Mouse (Mus musculus) Patski (cell line): Measurements from ENCODE around the gene Nfasc. TPM values are rescaled to one million over a fixed set of nuclear protein-coding genes. Genes with fewer than 3 reads are reported as not detected.

Experiments
- ATAC-seq: fragments of 100-300 bp; one replicate; pipeline ENCODE4 v1.8.0; 2021
- CTCF ChIA-PET: fragments of 350-600 bp; sonication (Branson Sonifier 250); formaldehyde crosslinking; loops from one replicate; lab custom pipeline; 2022; ENCODE audit warnings: inconsistent platforms; lab: Charles Lee
- POLR2A ChIA-PET: fragments of 350-600 bp; sonication (Branson Sonifier 250); formaldehyde crosslinking; loops from one replicate; lab custom pipeline; 2022; ENCODE audit warnings: antibody characterized with exemption, inconsistent platforms; lab: Charles Lee
- DNase-seq: peaks from one replicate; pipeline ENCODE4 v3.0.0-alpha.2; 2011; ENCODE audit warnings: low read depth, low spot score
- H3K27me3 ChIP-seq: fragments of 371-371 bp; one replicate; pipeline ENCODE4 v1.5.1; 2021
- CTCF ChIP-seq: fragments of 100-300 bp; IDR thresholded peaks from one replicate; pipeline ENCODE4 v1.5.1; 2021
- in situ Hi-C: fragments of 300-500 bp; cut with MboI; formaldehyde crosslinking; loops from 3 replicates; pipeline ENCODE4 v1.11.1; 2018; ENCODE audit warnings: low pct_unique_long_range_greater_than_20kb, mixed read lengths
- polyA plus RNA-seq: library from polyadenylated mRNA; unstranded; gene quantifications from one replicate; pipeline ENCODE4 v1.2.3, GENCODE M21; 2021

The Nfasc gene
- polyA plus RNA-seq = not detected

DNA sequence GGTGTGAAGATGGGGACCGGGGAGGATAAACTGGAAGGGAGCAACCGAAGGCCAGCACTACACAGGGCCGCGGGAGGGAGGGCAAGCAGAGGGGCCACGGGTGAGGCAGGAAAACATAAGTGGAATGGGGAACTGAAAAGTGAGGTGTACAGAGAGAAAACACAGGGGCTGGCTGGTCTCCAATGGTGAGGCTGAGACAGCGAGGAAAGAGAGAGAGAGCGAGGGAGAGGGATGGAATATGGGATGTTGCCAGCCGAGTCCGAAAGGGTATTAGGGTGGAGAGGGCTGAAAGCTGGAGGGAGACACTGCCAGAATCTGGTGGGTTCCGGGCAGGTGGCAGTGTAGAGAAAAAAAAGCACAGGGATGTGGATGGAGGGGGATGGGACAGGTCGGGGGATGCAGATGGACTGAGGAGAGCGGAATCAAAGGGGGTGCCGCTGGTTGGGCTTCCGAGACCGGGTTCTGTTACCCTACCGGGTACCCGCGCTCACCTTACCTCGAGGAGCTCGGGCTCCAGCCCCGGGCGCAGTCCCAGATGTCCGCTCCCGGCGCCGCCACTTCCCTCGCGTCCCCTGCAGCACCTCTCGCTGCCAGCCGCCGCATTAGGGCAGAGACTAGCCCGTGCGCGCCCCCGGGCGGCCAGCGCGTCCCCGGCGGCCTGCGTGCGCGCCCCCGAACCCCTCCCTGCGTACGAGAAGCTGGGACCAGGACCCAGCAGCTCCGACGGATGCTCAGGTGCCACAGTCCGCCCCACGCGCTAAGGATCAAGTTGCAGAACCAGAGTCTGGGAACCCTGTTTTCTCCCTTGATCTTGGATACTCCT, at the start of gene Nfasc:
Nfasc (minus strand) TSS at position 623 of the 823 bp plus-strand sequence.
- ATAC-seq (no peak), DNase-seq (no peak)
- in situ Hi-C loops = no loop called here
- H3K27me3 ChIP-seq = peaks cover 75% of the 10 kb centered on the region
- CTCF ChIA-PET = no interaction called here
- no peak for TF ChIP-seq CTCF
- POLR2A ChIA-PET = no interaction called here

DNA sequence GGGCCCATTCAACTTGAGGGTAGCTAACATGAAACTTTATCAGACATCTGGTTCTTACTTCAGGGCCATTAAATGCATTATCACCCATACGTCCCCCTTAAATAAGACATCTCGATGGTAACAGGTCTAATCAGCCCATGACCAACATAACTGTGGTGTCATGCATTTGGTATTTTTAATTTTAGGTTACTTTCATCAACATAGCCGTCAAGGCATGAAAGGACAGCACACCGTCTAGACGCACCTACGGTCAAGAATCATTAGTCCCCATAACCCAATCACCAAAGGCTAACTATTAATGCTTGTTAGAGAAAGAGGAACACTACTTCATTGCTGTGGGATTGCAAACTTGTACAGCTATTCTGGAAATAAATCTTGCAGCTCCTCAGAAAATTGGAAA, 49.5 kb upstream of the Nfasc start:
- peaks cover 36% of the 10 kb centered on the region for H3K27me3 ChIP-seq
- CTCF ChIA-PET = no interaction called here
- DNase-seq = peak; percentile 6
- POLR2A ChIA-PET = no interaction called here
- peak; percentile 96 for ATAC-seq
- no peak for TF ChIP-seq CTCF
- in situ Hi-C loops = no loop called here

DNA sequence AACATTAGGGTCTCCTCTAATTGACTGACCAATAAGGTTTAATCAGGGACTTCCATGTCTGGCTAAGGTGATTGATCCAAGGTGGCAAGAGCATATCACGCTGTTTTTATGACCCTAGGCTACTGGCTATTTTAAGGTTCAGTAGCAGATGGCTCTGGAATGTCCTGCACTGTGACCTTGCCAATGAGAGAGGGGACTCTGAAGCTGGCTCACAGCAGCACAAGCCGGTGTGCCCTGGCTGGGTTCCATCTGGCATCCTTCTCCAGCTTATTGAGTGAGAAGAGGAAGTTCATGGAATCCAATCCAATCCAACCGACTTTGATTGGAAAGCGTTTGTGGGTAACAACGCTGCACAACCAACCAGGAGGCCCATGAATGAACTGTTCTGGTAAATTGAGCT, 45.3 kb upstream of the Nfasc start:
- ChIA-PET CTCF (no interaction called here), POLR2A (no interaction called here)
- DNase-seq = no peak
- ATAC-seq = no peak
- no peak for TF ChIP-seq CTCF
- peaks cover 55% of the 10 kb centered on the region for H3K27me3 ChIP-seq
- in situ Hi-C loops = no loop called here

DNA sequence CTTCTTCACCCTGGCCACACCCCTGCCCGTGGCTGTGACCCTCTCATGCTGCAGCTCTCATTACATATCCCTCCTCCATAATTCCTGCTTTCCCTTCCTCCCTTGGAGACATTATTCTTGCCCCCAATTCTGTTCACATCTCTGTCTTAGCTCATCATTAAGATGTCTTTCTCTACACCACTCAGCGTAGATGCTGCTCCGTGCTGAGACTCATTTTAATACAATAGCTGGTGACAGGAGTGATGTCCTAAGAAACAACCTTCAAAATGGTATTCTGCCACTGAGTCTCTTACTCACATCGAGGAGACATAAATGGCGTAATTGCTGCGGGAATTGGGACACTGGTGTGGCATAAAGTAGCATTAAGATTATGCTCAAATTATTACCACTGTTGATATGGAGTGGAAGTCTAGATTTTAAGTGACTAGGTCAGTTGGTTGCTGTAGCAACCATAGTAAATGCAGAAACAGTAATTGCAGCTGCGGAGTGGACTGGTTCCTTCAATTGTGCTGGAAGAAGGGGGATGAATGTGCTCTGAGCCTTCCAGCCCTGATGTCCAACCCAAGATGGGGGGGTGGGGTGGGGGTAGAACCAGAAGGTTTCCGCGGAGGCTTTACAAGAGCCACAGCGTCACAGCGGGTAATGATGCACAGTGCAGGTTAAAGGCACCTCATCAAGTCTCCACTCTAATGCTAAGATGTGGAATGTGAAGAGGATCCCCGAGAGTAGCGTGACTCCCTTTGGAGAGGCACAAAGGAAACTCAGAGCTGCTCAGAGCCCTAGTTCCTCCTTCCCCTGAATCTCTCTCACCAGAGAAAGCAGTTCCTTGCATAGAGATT, 40.2 kb upstream of the Nfasc start:
- in situ Hi-C loops = no loop called here
- ChIA-PET CTCF (interaction anchor here (1.6 kb wide), 1 partner anchor 11 kb away, joined by 5 read pairs; no protein-coding TSS in a partner anchor), POLR2A (no interaction called here)
- H3K27me3 ChIP-seq = peaks cover 42% of the 10 kb centered on the region
- no peak for TF ChIP-seq CTCF
- ATAC-seq = no peak
- no peak for DNase-seq

DNA sequence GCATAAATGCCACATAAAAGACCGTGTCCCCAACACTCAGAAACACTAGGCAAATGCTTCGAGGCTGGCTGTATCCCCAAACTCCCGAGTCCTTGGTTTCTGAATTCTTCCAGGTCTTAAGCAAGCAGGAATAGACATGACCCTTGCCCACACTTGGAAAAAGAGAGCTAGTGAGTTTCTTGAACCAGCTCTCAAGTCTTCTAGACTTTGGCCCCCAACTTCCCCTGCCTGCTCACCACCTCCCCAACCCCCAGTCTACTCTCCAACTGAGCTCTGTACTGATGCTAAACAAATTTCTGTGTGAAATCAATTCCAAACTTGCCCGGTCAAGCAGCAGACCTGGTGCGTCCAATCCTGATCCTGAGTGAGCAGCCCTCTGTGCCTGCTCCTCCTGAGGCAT, 39.4 kb upstream of the Nfasc start:
- DNase-seq = no peak
- CTCF ChIA-PET = interaction anchor here (1.6 kb wide), 1 partner anchor 10 kb away, joined by 5 read pairs; no protein-coding TSS in a partner anchor
- no peak for ATAC-seq
- H3K27me3 ChIP-seq = peaks cover 34% of the 10 kb centered on the region
- no peak for TF ChIP-seq CTCF
- POLR2A ChIA-PET = no interaction called here
- in situ Hi-C loops = no loop called here

DNA sequence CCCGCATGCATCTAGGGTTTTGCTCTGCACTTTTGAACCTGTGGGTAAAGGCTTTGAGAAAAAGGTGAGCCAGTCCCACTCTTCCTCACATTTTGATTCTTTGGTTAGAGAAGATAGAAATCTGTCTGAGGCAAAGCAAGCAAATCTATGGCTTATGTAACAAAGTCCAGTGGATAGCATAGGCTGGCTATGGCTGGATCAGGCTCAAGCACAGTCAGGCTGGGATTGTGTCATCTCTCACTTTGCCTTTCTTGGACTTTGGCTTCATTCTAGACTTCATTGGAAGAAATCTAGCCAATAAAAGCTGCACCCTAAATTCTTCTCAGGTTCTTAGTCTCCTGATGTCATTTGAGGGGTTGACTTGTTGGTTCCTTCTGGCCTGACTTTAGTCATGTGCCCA, 38.7 kb upstream of the Nfasc start:
- TF ChIP-seq CTCF = no peak
- ChIA-PET POLR2A (no interaction called here), CTCF (interaction anchor here (1.6 kb wide), 1 partner anchor 9 kb away, joined by 5 read pairs; no protein-coding TSS in a partner anchor)
- ATAC-seq (no peak), DNase-seq (no peak)
- in situ Hi-C loops = no loop called here
- H3K27me3 ChIP-seq = peaks cover 30% of the 10 kb centered on the region

DNA sequence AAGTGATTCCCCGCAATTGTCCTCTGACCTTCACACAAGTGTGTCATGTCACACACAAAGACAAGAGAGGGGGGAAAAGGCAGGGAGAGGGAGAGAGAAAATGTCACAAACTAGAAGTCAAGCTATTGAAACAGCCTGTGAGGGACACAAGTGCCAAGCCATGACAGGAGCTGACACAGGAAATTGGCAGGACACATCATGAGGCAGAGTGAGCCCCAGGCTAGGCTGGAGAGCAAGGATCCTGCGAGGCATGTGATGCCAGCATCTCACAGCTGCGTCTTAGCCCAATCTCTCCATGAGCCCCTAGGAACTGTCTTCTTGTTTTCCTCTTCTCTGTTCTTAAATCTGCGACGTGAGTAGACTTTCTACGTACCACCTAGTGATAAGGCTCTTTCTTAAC, 33.4 kb upstream of the Nfasc start:
- DNase-seq (no peak), ATAC-seq (no peak)
- TF ChIP-seq CTCF = no peak
- ChIA-PET CTCF (no interaction called here), POLR2A (no interaction called here)
- H3K27me3 ChIP-seq = peaks cover 26% of the 10 kb centered on the region
- in situ Hi-C loops = loop anchor here (25.0 kb wide), 1 partner anchor 337 kb away; no protein-coding TSS in a partner anchor

DNA sequence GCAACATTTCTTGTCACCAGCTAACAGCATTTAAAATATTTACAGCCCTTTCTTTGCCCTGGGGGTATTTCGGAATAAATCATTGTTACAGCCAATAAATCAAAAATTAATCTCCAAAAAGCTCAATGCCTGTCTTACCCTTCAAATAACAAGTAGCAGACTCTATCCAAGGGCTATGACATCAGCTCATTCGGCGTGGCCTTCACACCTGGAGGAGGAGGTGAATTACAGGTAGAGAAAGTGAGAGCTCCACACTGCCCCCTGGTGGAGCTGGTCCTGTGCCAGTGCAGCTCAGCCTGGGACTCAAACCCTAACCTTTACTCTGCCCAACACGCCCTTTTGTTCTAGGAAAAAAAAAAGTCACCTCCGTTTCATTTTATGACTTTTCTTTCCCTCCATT, 29.8 kb upstream of the Nfasc start:
- no peak for DNase-seq
- in situ Hi-C loops = loop anchor here (25.0 kb wide), 1 partner anchor 341 kb away; no protein-coding TSS in a partner anchor
- POLR2A ChIA-PET = no interaction called here
- peaks cover 20% of the 10 kb centered on the region for H3K27me3 ChIP-seq
- ATAC-seq = no peak
- CTCF ChIA-PET = interaction anchor here (1.2 kb wide), 1 partner anchor 10 kb away, joined by 5 read pairs; no protein-coding TSS in a partner anchor
- TF ChIP-seq CTCF = peak; percentile 50

DNA sequence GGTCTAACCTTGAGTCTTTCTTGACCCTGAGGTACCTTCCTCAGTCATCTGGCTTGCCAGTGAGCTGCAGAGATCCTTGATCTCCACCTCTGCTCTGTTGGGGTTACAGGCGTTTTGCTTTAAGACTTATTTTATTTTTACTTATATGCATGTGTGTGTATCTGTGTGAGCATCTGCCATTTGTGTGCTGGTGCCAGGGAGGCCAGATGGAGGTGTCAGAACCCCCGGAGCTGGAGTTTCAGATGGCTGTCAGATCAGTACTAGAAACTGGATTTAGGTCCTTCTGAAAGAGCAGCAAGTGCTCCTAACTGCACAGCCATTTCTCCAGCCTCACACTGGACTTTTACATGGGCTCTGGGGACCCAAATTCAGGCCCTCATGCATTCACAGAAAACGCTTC, 28.0 kb upstream of the Nfasc start:
- H3K27me3 ChIP-seq = peaks cover 16% of the 10 kb centered on the region
- in situ Hi-C loops = loop anchor here (25.0 kb wide), 1 partner anchor 343 kb away; no protein-coding TSS in a partner anchor

DNA sequence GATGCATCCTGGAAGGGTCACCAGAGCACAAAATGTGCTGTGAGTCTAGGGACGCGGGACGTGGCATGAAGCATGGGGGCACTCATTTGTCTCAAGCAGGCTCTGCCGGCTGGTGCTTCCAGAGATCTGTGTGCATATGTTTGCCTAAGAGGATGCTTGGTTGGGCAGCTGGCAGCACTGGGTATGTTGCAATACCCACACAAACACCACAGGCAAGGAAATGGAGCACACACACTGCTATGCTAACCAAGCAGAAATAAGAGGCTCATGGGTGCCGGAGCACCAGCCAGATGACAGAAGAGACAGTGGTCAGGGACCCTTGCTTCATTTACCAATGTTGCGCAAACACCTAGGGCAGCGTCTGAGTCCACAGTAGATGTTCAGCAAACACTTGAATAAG, 25.8 kb upstream of the Nfasc start:
- no peak for TF ChIP-seq CTCF
- ATAC-seq (no peak), DNase-seq (no peak)
- in situ Hi-C loops = loop anchor here (25.0 kb wide), 1 partner anchor 345 kb away; no protein-coding TSS in a partner anchor
- CTCF ChIA-PET = no interaction called here
- POLR2A ChIA-PET = no interaction called here
- peaks cover 3% of the 10 kb centered on the region for H3K27me3 ChIP-seq

More for the DNA sequence above, 28.0 kb upstream of the Nfasc start:
- no peak for ATAC-seq
- TF ChIP-seq CTCF = no peak
- POLR2A ChIA-PET = interaction anchor here (0.6 kb wide), 1 partner anchor 31 kb away, joined by 3 read pairs; no protein-coding TSS in a partner anchor
- CTCF ChIA-PET = interaction anchor here (1.2 kb wide), 1 partner anchor 10 kb away, joined by 5 read pairs; no protein-coding TSS in a partner anchor
- no peak for DNase-seq
